Mouse (Mus musculus): ENCODE measurements at regions not wholly inside any gene's neighbourhood (a gene's known extent, or its start where the extent isn't known, plus 50 kb on each side); places are given as distances from the start of the nearest gene placed in this dataset.

GRCm38 (mm10) chr10:99526148-99526547, 233.3 kb downstream of the Csl start:
- H3ac ChIP-seq (ENCODE audit: control insufficient read depth, insufficient read length, low read depth), result no peak overlapping the region
- no peaks in the 10 kb centered on the region for H3K79me2 ChIP-seq (ENCODE audit: control insufficient read depth, insufficient read depth)
- no peaks in the 10 kb centered on the region for H3K79me3 ChIP-seq (ENCODE audit: low read depth)
- no peak overlapping the region for H3K4me3 ChIP-seq (ENCODE audit: insufficient read depth, poor library complexity, severe bottlenecking)
- no peak for TF ChIP-seq FOSL1 (IDR thresholded peaks at IDR 0.05; ENCODE audit: insufficient read depth, low read length, poor library complexity, severe bottlenecking)
- no peak for TF ChIP-seq USF1 (IDR thresholded peaks at IDR 0.05; ENCODE audit: low read depth)
- TF ChIP-seq MYOG (IDR thresholded peaks at IDR 0.05; ENCODE audit: control insufficient read depth, extremely low read depth, insufficient read length), result no peak
- TF ChIP-seq MAX (IDR thresholded peaks at IDR 0.05), result no peak
- TF ChIP-seq MYOD1 (IDR thresholded peaks at IDR 0.05; ENCODE audit: control insufficient read depth, insufficient read length, low read depth), result no peak
- no peak for TF ChIP-seq CEBPB (IDR thresholded peaks at IDR 0.05; ENCODE audit: low read depth)
- no peak for TF ChIP-seq CTCF (IDR thresholded peaks at IDR 0.05; ENCODE audit: control insufficient read depth, insufficient read depth, insufficient read length)
- H3K27me3 ChIP-seq (ENCODE audit: control insufficient read depth, insufficient read depth, insufficient read length), result no peaks in the 10 kb centered on the region
- H3K36me3 ChIP-seq (ENCODE audit: control insufficient read depth, insufficient read depth), result no peaks in the 10 kb centered on the region

GRCm38 (mm10) chr10:99526561-99526960, 232.9 kb downstream of the Csl start:
- TF ChIP-seq USF1 (IDR thresholded peaks at IDR 0.05; ENCODE audit: low read depth), result no peak
- TF ChIP-seq CEBPB (IDR thresholded peaks at IDR 0.05; ENCODE audit: low read depth), result no peak
- TF ChIP-seq MAX (IDR thresholded peaks at IDR 0.05), result no peak
- TF ChIP-seq MYOD1 (IDR thresholded peaks at IDR 0.05; ENCODE audit: control insufficient read depth, insufficient read length, low read depth), result no peak
- TF ChIP-seq FOSL1 (IDR thresholded peaks at IDR 0.05; ENCODE audit: insufficient read depth, low read length, poor library complexity, severe bottlenecking), result no peak
- no peak for TF ChIP-seq MYOG (IDR thresholded peaks at IDR 0.05; ENCODE audit: control insufficient read depth, extremely low read depth, insufficient read length)
- no peak for TF ChIP-seq CTCF (IDR thresholded peaks at IDR 0.05; ENCODE audit: control insufficient read depth, insufficient read depth, insufficient read length)
- no peak overlapping the region for H3K4me3 ChIP-seq (ENCODE audit: insufficient read depth, poor library complexity, severe bottlenecking)
- H3K27me3 ChIP-seq (ENCODE audit: control insufficient read depth, insufficient read depth, insufficient read length), result no peaks in the 10 kb centered on the region
- no peak overlapping the region for H3ac ChIP-seq (ENCODE audit: control insufficient read depth, insufficient read length, low read depth)
- no peaks in the 10 kb centered on the region for H3K79me3 ChIP-seq (ENCODE audit: low read depth)
- no peaks in the 10 kb centered on the region for H3K36me3 ChIP-seq (ENCODE audit: control insufficient read depth, insufficient read depth)
- no peaks in the 10 kb centered on the region for H3K79me2 ChIP-seq (ENCODE audit: control insufficient read depth, insufficient read depth)

- no peak overlapping the region for H3ac ChIP-seq (ENCODE audit: control insufficient read depth, insufficient read length, low read depth)
- no peak overlapping the region for H3K4me3 ChIP-seq (ENCODE audit: insufficient read depth, poor library complexity, severe bottlenecking)
- no peaks in the 10 kb centered on the region for H3K79me3 ChIP-seq (ENCODE audit: low read depth)
- H3K27me3 ChIP-seq (ENCODE audit: control insufficient read depth, insufficient read depth, insufficient read length), result no peaks in the 10 kb centered on the region
- H3K79me2 ChIP-seq (ENCODE audit: control insufficient read depth, insufficient read depth), result no peaks in the 10 kb centered on the region
- TF ChIP-seq MYOD1 (IDR thresholded peaks at IDR 0.05; ENCODE audit: control insufficient read depth, insufficient read length, low read depth) (no peak), USF1 (IDR thresholded peaks at IDR 0.05; ENCODE audit: low read depth) (no peak), MYOG (IDR thresholded peaks at IDR 0.05; ENCODE audit: control insufficient read depth, extremely low read depth, insufficient read length) (no peak), CTCF (IDR thresholded peaks at IDR 0.05; ENCODE audit: control insufficient read depth, insufficient read depth, insufficient read length) (no peak), FOSL1 (IDR thresholded peaks at IDR 0.05; ENCODE audit: insufficient read depth, low read length, poor library complexity, severe bottlenecking) (no peak), MAX (IDR thresholded peaks at IDR 0.05) (no peak), CEBPB (IDR thresholded peaks at IDR 0.05; ENCODE audit: low read depth) (no peak)
- no peaks in the 10 kb centered on the region for H3K36me3 ChIP-seq (ENCODE audit: control insufficient read depth, insufficient read depth)
These were observed 228.4 kb downstream of the Csl start for GRCm38 (mm10) chr10:99531104-99531503.

GRCm38 (mm10) chr10:99531556-99531955, 227.9 kb downstream of the Csl start:
- TF ChIP-seq USF1 (IDR thresholded peaks at IDR 0.05; ENCODE audit: low read depth) (no peak), FOSL1 (IDR thresholded peaks at IDR 0.05; ENCODE audit: insufficient read depth, low read length, poor library complexity, severe bottlenecking) (no peak), MYOG (IDR thresholded peaks at IDR 0.05; ENCODE audit: control insufficient read depth, extremely low read depth, insufficient read length) (no peak), CTCF (IDR thresholded peaks at IDR 0.05; ENCODE audit: control insufficient read depth, insufficient read depth, insufficient read length) (no peak), CEBPB (IDR thresholded peaks at IDR 0.05; ENCODE audit: low read depth) (no peak), MAX (IDR thresholded peaks at IDR 0.05) (no peak), MYOD1 (IDR thresholded peaks at IDR 0.05; ENCODE audit: control insufficient read depth, insufficient read length, low read depth) (no peak)
- no peaks in the 10 kb centered on the region for H3K36me3 ChIP-seq (ENCODE audit: control insufficient read depth, insufficient read depth)
- H3ac ChIP-seq (ENCODE audit: control insufficient read depth, insufficient read length, low read depth), result no peak overlapping the region

GRCm38 (mm10) chr10:99531992-99532391, 227.5 kb downstream of the Csl start:
- no peaks in the 10 kb centered on the region for H3K79me3 ChIP-seq (ENCODE audit: low read depth)
- TF ChIP-seq MYOD1 (IDR thresholded peaks at IDR 0.05; ENCODE audit: control insufficient read depth, insufficient read length, low read depth) (no peak), CTCF (IDR thresholded peaks at IDR 0.05; ENCODE audit: control insufficient read depth, insufficient read depth, insufficient read length) (no peak), MAX (IDR thresholded peaks at IDR 0.05) (no peak), MYOG (IDR thresholded peaks at IDR 0.05; ENCODE audit: control insufficient read depth, extremely low read depth, insufficient read length) (no peak), FOSL1 (IDR thresholded peaks at IDR 0.05; ENCODE audit: insufficient read depth, low read length, poor library complexity, severe bottlenecking) (no peak), USF1 (IDR thresholded peaks at IDR 0.05; ENCODE audit: low read depth) (no peak), CEBPB (IDR thresholded peaks at IDR 0.05; ENCODE audit: low read depth) (no peak)
- H3K4me3 ChIP-seq (ENCODE audit: insufficient read depth, poor library complexity, severe bottlenecking), result no peak overlapping the region
- no peaks in the 10 kb centered on the region for H3K36me3 ChIP-seq (ENCODE audit: control insufficient read depth, insufficient read depth)
- no peaks in the 10 kb centered on the region for H3K27me3 ChIP-seq (ENCODE audit: control insufficient read depth, insufficient read depth, insufficient read length)
- H3K79me2 ChIP-seq (ENCODE audit: control insufficient read depth, insufficient read depth), result no peaks in the 10 kb centered on the region
- no peak overlapping the region for H3ac ChIP-seq (ENCODE audit: control insufficient read depth, insufficient read length, low read depth)

More at GRCm38 (mm10) chr10:99531556-99531955, 227.9 kb downstream of the Csl start:
- H3K79me2 ChIP-seq (ENCODE audit: control insufficient read depth, insufficient read depth), result no peaks in the 10 kb centered on the region
- no peaks in the 10 kb centered on the region for H3K79me3 ChIP-seq (ENCODE audit: low read depth)
- no peaks in the 10 kb centered on the region for H3K27me3 ChIP-seq (ENCODE audit: control insufficient read depth, insufficient read depth, insufficient read length)
- H3K4me3 ChIP-seq (ENCODE audit: insufficient read depth, poor library complexity, severe bottlenecking), result no peak overlapping the region

- Histone ChIP-seq H3K79me2 (ENCODE audit: control insufficient read depth, insufficient read depth) (no peaks in the 10 kb centered on the region), H3K79me3 (ENCODE audit: low read depth) (no peaks in the 10 kb centered on the region)
These were observed 226.8 kb downstream of the Csl start for GRCm38 (mm10) chr10:99532697-99533119.

More at GRCm38 (mm10) chr10:99532697-99533119, 226.8 kb downstream of the Csl start:
- no peak overlapping the region for H3K4me3 ChIP-seq (ENCODE audit: insufficient read depth, poor library complexity, severe bottlenecking)
- TF ChIP-seq CEBPB (IDR thresholded peaks at IDR 0.05; ENCODE audit: low read depth) (no peak), CTCF (IDR thresholded peaks at IDR 0.05; ENCODE audit: control insufficient read depth, insufficient read depth, insufficient read length) (no peak), FOSL1 (IDR thresholded peaks at IDR 0.05; ENCODE audit: insufficient read depth, low read length, poor library complexity, severe bottlenecking) (no peak), MYOD1 (IDR thresholded peaks at IDR 0.05; ENCODE audit: control insufficient read depth, insufficient read length, low read depth) (no peak), MAX (IDR thresholded peaks at IDR 0.05) (no peak), MYOG (IDR thresholded peaks at IDR 0.05; ENCODE audit: control insufficient read depth, extremely low read depth, insufficient read length) (no peak), USF1 (IDR thresholded peaks at IDR 0.05; ENCODE audit: low read depth) (no peak)
- no peaks in the 10 kb centered on the region for H3K36me3 ChIP-seq (ENCODE audit: control insufficient read depth, insufficient read depth)
- H3K27me3 ChIP-seq (ENCODE audit: control insufficient read depth, insufficient read depth, insufficient read length), result no peaks in the 10 kb centered on the region
- no peak overlapping the region for H3ac ChIP-seq (ENCODE audit: control insufficient read depth, insufficient read length, low read depth)
